Mouse (Mus musculus) bone marrow, adult 2 months (tissue): ENCODE measurements at regions not wholly inside any gene's neighbourhood (a gene's known extent, or its start where the extent isn't known, plus 50 kb on each side); places are given as distances from the start of the nearest gene placed in this dataset.

Experiments used
- CTCF ChIP-seq: fragments of 200-500 bp; IDR thresholded peaks from 2 replicates; pipeline ENCODE4 v1.5.1; 2011; ENCODE audit warnings: low read length, control low read depth; ENCODE audit not compliant: control insufficient read depth, insufficient read depth
- POLR2A ChIP-seq: fragments of 200-500 bp; IDR thresholded peaks from 2 replicates; pipeline ENCODE4 v1.6.1; 2011; ENCODE audit warnings: low read depth, mild to moderate bottlenecking, control low read depth, low read length, borderline replicate concordance; ENCODE audit not compliant: control insufficient read depth

DNA sequence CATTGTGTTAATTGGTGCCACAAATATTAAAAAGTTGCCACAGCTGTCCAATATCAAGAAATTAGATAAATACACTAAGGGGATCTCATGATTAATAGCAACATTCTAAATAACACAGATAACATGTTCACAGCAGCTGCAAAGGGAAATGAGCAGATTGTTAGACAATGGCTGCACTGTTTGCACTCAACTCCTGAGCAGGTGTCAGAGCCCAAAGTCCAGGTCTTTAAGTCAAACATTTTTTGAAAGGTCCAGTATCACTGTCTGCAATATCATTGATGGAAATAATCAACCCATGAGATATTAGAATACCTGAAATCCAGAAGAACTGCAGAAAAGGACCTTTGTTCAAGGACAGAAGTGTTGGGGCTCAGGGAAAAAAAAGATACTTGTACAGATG lies 53.4 kb upstream of the Enpp6 start:
- TF ChIP-seq CTCF: no peak
- TF ChIP-seq POLR2A: no peak
